Mouse (Mus musculus) hindbrain, postnatal 0 days (tissue): ENCODE results near the gene Samd5. TPM values are rescaled to one million over a fixed set of nuclear protein-coding genes. Genes with fewer than 3 reads are reported as not detected.

Experiments used
- ATAC-seq: fragments of 200-750 bp; cut with Nextera tagmentation; 2 replicates; pipeline ENCODE4 v1.8.0; 2017; ENCODE audit warnings: mild to moderate bottlenecking, moderate TSS enrichment, moderate library complexity
- DNase-seq: peaks from one replicate; pipeline ENCODE4 v3.0.0-alpha.2; 2015; ENCODE audit warnings: low spot score
- H3K27ac ChIP-seq: fragments of 300-500 bp; sonication (generic); 2 replicates; pipeline ENCODE4 v1.5.1; 2014; ENCODE audit warnings: mild to moderate bottlenecking
- H3K27me3 ChIP-seq: fragments of 300-500 bp; sonication (generic); 2 replicates; pipeline ENCODE4 v1.6.1; 2014; ENCODE audit warnings: low read length, mixed read lengths; ENCODE audit not compliant: insufficient read depth
- H3K36me3 ChIP-seq: fragments of 300-500 bp; sonication (generic); 2 replicates; pipeline ENCODE4 v1.6.1; 2014; ENCODE audit warnings: low read length, mixed read lengths; ENCODE audit not compliant: insufficient read depth
- H3K4me1 ChIP-seq: fragments of 300-500 bp; sonication (generic); 2 replicates; pipeline ENCODE4 v1.6.1; 2014; ENCODE audit warnings: antibody characterized with exemption, low read length, mixed read lengths; ENCODE audit not compliant: insufficient read depth
- H3K4me2 ChIP-seq: fragments of 300-500 bp; sonication (generic); 2 replicates; pipeline ENCODE4 v1.6.1; 2014; ENCODE audit warnings: low read depth, mild to moderate bottlenecking, low read length, moderate library complexity, mixed read lengths
- H3K4me3 ChIP-seq: fragments of 300-500 bp; sonication (generic); 2 replicates; pipeline ENCODE4 v1.5.1; 2014; ENCODE audit warnings: low read length
- H3K9ac ChIP-seq: fragments of 300-500 bp; sonication (generic); replicated peaks from 2 replicates; pipeline ENCODE4 v1.6.1; 2014; ENCODE audit warnings: mild to moderate bottlenecking, low read length, moderate library complexity, mixed read lengths
- H3K9me3 ChIP-seq: fragments of 300-500 bp; sonication (generic); 2 replicates; pipeline ENCODE4 v1.6.1; 2016; ENCODE audit warnings: low read length, mixed read lengths
- CTCF ChIP-seq: IDR thresholded peaks from 2 replicates; pipeline ENCODE4 v1.5.1; 2016; ENCODE audit warnings: antibody characterized with exemption, control low read depth, low read depth
- WGBS: fragments of 180-500 bp; shearing (Covaris S2); extraction: QIAGEN DNeasy Blood & Tissue Kit; methylation state at CpG from one replicate; pipeline ENCODE4 v1.1.7; 2014; 5-methylcytosine and 5-hydroxymethylcytosine counted together
- polyA plus RNA-seq: library from polyadenylated mRNA; unstranded; fragments of >200 nt; fragmentation: Nextera tagmentation; extraction: Ambion mirVana; gene quantifications from 2 replicates; pipeline ENCODE4 v1.2.1, GENCODE M21; 2015
- total RNA-seq: library from RNA; depleted of rRNA; stranded (reverse); fragments of >200 nt; gene quantifications from 2 replicates; pipeline ENCODE4 v1.2.3, GENCODE M21; 2014

The Samd5 gene
- total and polyA plus RNA-seq, 2 experiments from 2014 or later, result 3.2 to 7.9 TPM

GRCm38 (mm10) chr10:9640056-9640455 lies 35.0 kb downstream of the Samd5 start:
- Histone ChIP-seq H3K36me3 (no peaks in the 10 kb centered on the region), H3K4me1 (no peaks in the 10 kb centered on the region), H3K9ac (no peak overlapping the region), H3K4me3 (no peak overlapping the region), H3K9me3 (no peaks in the 10 kb centered on the region), H3K27ac (no peak overlapping the region), H3K4me2 (no peak overlapping the region), H3K27me3 (no peaks in the 10 kb centered on the region)
- WGBS, result 65% methylated on average over 2 of the region's 2 CpGs
- TF ChIP-seq CTCF, result no peak
- ATAC-seq (no peak), DNase-seq (no peak)

DNA sequence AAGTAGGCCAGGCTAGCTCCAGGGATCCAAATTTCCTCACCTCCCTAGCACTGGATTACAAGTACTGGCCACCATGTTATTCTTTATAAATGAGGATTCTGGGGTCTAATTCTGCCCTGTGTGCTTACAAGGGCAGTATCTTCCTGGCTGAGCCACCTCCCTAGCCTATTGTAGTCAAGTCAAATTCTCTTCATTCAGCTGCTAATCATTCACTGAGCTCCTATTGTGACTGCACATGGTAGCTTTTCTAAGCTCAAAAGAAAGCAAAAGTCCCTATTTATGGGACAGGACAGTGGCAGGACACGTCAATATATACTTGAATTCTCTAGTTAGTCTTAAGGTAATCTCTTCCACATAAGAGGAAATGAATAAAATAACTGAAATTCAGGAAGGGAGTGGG lies 49.7 kb downstream of the Samd5 start:
- WGBS, result 44% methylated on average over 1 of the region's 1 CpGs
- Histone ChIP-seq H3K4me3 (no peak overlapping the region), H3K9ac (no peak overlapping the region), H3K27ac (no peak overlapping the region), H3K4me1 (no peaks in the 10 kb centered on the region), H3K36me3 (no peaks in the 10 kb centered on the region), H3K9me3 (no peaks in the 10 kb centered on the region), H3K27me3 (no peaks in the 10 kb centered on the region), H3K4me2 (no peak overlapping the region)
- ATAC-seq (no peak), DNase-seq (no peak)
- no peak for TF ChIP-seq CTCF

GRCm38 (mm10) chr10:9621926-9622688 lies 52.9 kb downstream of the Samd5 start:
- ATAC-seq (no peak), DNase-seq (no peak)
- H3K9me3 ChIP-seq, result no peaks in the 10 kb centered on the region
- H3K4me3 ChIP-seq, result no peak overlapping the region
- no peak overlapping the region for H3K4me2 ChIP-seq
- no peaks in the 10 kb centered on the region for H3K4me1 ChIP-seq
- H3K27me3 ChIP-seq, result no peaks in the 10 kb centered on the region
- no peaks in the 10 kb centered on the region for H3K36me3 ChIP-seq
- WGBS, result 92% methylated on average over 3 of the region's 3 CpGs
- no peak overlapping the region for H3K27ac ChIP-seq
- no peak overlapping the region for H3K9ac ChIP-seq
- no peak for TF ChIP-seq CTCF

- Histone ChIP-seq H3K36me3 (no peaks in the 10 kb centered on the region), H3K4me1 (no peaks in the 10 kb centered on the region), H3K4me2 (no peak overlapping the region), H3K27me3 (no peaks in the 10 kb centered on the region), H3K9me3 (no peaks in the 10 kb centered on the region), H3K4me3 (no peak overlapping the region), H3K27ac (no peak overlapping the region), H3K9ac (no peak overlapping the region)
- TF ChIP-seq CTCF, result no peak
- DNase-seq (no peak), ATAC-seq (no peak)
- WGBS, result 79% methylated on average over 1 of the region's 1 CpGs
Measured at GRCm38 (mm10) chr10:9621055-9621454, 54.0 kb downstream of the Samd5 start.

DNA sequence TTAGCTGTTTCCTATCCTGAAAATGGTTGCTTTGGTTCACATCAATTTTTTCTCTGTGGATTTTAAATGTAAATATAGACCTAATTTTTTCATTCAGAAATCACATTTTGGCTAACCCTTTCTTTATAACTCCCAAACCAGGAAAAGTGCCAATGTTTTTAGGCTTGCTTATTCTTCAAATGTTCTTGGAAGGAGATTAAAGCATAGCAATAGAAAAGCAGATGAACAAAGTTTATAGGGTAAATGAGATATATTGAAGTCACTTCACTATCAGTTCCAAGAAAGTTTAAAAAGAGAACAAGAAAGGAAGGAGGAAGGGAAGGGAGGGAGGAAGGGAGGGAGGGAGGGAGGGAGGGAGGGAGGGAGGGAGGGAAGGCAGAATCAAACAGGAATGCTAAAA lies 60.0 kb downstream of the Samd5 start:
- Histone ChIP-seq H3K27ac (no peak overlapping the region), H3K27me3 (no peaks in the 10 kb centered on the region), H3K9ac (no peak overlapping the region), H3K4me3 (no peak overlapping the region), H3K4me2 (no peak overlapping the region), H3K4me1 (no peaks in the 10 kb centered on the region), H3K9me3 (no peaks in the 10 kb centered on the region), H3K36me3 (no peaks in the 10 kb centered on the region)
- no peak for DNase-seq
- no peak for TF ChIP-seq CTCF
- no peak for ATAC-seq

DNA sequence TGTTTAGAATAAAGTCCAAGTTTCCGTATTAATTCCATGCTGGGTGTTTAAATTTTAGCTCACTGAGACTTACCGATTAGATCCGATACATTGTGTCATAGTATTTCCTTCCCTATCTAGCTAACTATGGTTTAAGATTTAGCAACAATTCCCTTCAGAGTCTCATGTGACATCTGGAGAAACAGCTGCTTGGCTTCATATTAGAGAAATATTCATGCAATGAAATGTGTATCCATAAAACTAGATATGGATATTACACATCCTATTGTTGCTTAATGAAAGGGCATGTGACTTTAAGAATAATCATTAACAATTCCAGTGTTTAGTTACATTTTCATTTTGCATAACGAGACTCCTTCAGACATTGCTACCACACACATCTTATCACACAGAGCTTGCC lies 66.2 kb downstream of the Samd5 start:
- 64% methylated on average over 4 of the region's 4 CpGs for WGBS
- no peak for ATAC-seq
- H3K9me3 ChIP-seq, result no peaks in the 10 kb centered on the region
- no peak overlapping the region for H3K9ac ChIP-seq
- H3K4me2 ChIP-seq, result no peak overlapping the region
- no peak overlapping the region for H3K4me3 ChIP-seq
- H3K4me1 ChIP-seq, result no peaks in the 10 kb centered on the region
- no peak for DNase-seq
- no peak for TF ChIP-seq CTCF
- H3K36me3 ChIP-seq, result no peaks in the 10 kb centered on the region
- no peak overlapping the region for H3K27ac ChIP-seq
- no peaks in the 10 kb centered on the region for H3K27me3 ChIP-seq

DNA sequence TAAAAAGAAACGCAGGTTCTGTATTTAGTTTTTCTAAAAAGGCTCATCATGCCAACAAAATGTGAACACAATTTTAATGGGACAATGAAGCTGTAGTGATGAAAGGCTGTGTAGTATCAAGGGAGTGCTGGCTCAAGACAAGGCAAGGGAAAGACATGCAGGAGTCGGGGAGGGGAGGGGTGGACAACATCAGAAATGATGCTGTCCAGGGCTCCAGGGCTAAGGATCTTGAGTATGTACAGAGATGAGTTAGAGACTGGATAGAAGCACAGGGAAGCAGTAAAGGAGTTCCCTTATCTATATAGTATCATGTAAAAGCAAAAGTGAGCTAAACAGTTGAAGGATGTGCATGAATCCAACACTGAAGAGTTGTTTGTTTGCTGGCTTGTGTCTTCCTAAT lies 67.9 kb downstream of the Samd5 start:
- DNase-seq (no peak), ATAC-seq (no peak)
- H3K4me3 ChIP-seq, result no peak overlapping the region
- WGBS, result 92% methylated on average over 2 of the region's 2 CpGs
- no peaks in the 10 kb centered on the region for H3K27me3 ChIP-seq
- H3K9me3 ChIP-seq, result no peaks in the 10 kb centered on the region
- H3K4me2 ChIP-seq, result no peak overlapping the region
- no peaks in the 10 kb centered on the region for H3K36me3 ChIP-seq
- TF ChIP-seq CTCF, result no peak
- no peak overlapping the region for H3K9ac ChIP-seq
- H3K4me1 ChIP-seq, result no peaks in the 10 kb centered on the region
- H3K27ac ChIP-seq, result no peak overlapping the region
